Mouse (Mus musculus): ENCODE data around the gene Gucy2g. TPM values are rescaled to one million over a fixed set of nuclear protein-coding genes. Genes with fewer than 3 reads are reported as not detected.

Gene Gucy2g
- total RNA-seq, 1 experiment: 0.09 TPM

DNA sequence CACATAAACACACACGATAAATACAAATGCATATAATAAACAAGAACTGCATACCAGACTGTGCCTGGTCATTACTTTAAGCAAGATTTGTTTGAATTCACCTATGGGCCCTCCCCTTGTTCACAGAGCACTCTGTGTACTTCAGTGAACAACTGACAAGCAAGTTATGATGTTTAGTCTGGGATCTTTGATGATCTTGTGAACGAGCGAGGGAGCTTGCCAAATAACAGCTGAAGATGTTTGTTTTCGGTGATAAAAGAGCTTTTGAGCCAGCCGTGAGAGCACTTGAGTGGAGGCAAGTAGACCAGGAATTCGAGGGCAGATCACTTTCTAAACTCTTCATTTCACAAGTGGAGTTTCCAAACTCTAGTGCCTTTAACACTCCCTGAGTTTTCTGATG is 72.7 kb downstream of the Gucy2g start:
- Histone ChIP-seq H3K27ac (ENCODE audit: insufficient read depth, low read depth, low read length, poor library complexity, severe bottlenecking) (no peak overlapping the region), H3K9ac (ENCODE audit: insufficient read depth, low read depth, low read length, poor library complexity, severe bottlenecking) (no peak overlapping the region), H3K9me3 (ENCODE audit: control insufficient read depth, insufficient read depth, low read depth, low read length) (no peaks in the 10 kb centered on the region), H3K4me1 (ENCODE audit: control insufficient read depth in 2 of 2, insufficient read depth in 2 of 2, low read length in 2 of 2, poor library complexity in 1 of 2) (no peaks in the 10 kb centered on the region), H3K4me3 (ENCODE audit: insufficient read depth in 1 of 2, low read depth in 1 of 2, low read length in 2 of 2, poor library complexity in 1 of 2, severe bottlenecking in 1 of 2) (no peak overlapping the region), H3K36me3 (ENCODE audit: control insufficient read depth, insufficient read depth, low read length, poor library complexity, severe bottlenecking) (no peaks in the 10 kb centered on the region)
- no peak for DNase-seq (ENCODE audit: low read depth, low spot score)
- TF ChIP-seq ZC3H11A (IDR thresholded peaks at IDR 0.05; ENCODE audit: borderline replicate concordance, low read depth, low read length) (no peak), CHD2 (IDR thresholded peaks at IDR 0.05; ENCODE audit: low read depth, low read length) (no peak), MAFK (IDR thresholded peaks at IDR 0.05; ENCODE audit: insufficient read depth, low read depth, low read length) (no peak), ZNF384 (IDR thresholded peaks at IDR 0.05; ENCODE audit: low read depth, low read length) (no peak), HCFC1 (IDR thresholded peaks at IDR 0.05; ENCODE audit: borderline replicate concordance, insufficient read depth, low read length) (no peak)
- in situ Hi-C loops (cut with MboI; ENCODE audit: low sequenced_read_pairs in 2 of 2, unreplicated experiment in 2 of 2): no loop called here

DNA sequence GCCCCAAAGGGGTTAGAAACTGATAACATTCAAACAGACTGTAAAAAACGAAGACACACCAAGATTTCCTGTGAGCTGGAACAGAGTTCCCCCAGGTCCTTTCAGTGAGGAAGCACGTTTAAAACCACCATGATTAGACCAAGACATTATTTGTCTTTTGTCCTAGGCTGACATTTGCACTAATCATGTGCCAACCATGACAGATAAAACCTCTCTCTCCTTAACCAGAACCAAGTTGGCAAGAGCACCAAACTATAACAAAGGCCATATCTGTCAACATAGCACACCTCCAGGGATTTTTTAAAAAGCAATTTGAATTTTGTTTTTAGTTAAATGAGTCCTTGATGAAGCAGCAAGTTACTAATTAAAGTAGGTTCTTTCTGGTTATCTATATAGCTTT is 73.3 kb downstream of the Gucy2g start:
- H3K9ac ChIP-seq (ENCODE audit: insufficient read depth, low read depth, low read length, poor library complexity, severe bottlenecking): no peak overlapping the region
- in situ Hi-C loops (cut with MboI; ENCODE audit: low sequenced_read_pairs in 2 of 2, unreplicated experiment in 2 of 2): no loop called here
- no peak overlapping the region for H3K27ac ChIP-seq (ENCODE audit: insufficient read depth, low read depth, low read length, poor library complexity, severe bottlenecking)
- H3K36me3 ChIP-seq (ENCODE audit: control insufficient read depth, insufficient read depth, low read length, poor library complexity, severe bottlenecking): no peaks in the 10 kb centered on the region
- H3K4me1 ChIP-seq (ENCODE audit: control insufficient read depth in 2 of 2, insufficient read depth in 2 of 2, low read length in 2 of 2, poor library complexity in 1 of 2): no peaks in the 10 kb centered on the region
- no peak overlapping the region for H3K4me3 ChIP-seq (ENCODE audit: insufficient read depth in 1 of 2, low read depth in 1 of 2, low read length in 2 of 2, poor library complexity in 1 of 2, severe bottlenecking in 1 of 2)
- no peaks in the 10 kb centered on the region for H3K9me3 ChIP-seq (ENCODE audit: control insufficient read depth, insufficient read depth, low read depth, low read length)
- no peak for DNase-seq (ENCODE audit: low read depth, low spot score)
- TF ChIP-seq ZC3H11A (IDR thresholded peaks at IDR 0.05; ENCODE audit: borderline replicate concordance, low read depth, low read length) (no peak), HCFC1 (IDR thresholded peaks at IDR 0.05; ENCODE audit: borderline replicate concordance, insufficient read depth, low read length) (no peak), ZNF384 (IDR thresholded peaks at IDR 0.05; ENCODE audit: low read depth, low read length) (no peak), CHD2 (IDR thresholded peaks at IDR 0.05; ENCODE audit: low read depth, low read length) (no peak), MAFK (IDR thresholded peaks at IDR 0.05; ENCODE audit: insufficient read depth, low read depth, low read length) (no peak)

DNA sequence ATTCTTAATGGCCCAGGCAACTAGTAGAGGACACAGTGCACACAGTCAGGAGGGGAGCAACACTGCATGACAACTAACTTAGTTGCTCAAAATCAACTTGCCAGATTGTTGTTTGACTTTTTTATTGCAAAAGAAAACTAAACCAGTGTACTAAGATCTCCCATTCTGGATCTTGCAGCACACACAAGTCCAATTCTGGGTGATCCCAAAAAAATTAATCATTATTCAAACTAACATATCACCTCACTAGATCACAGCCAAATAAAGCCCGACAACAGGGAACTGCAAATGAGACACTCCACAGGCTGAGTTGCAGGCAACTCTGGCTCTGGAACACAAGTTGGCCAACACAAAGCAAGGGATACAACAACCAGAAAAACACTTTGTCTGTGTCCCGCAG is 74.3 kb downstream of the Gucy2g start:
- Histone ChIP-seq H3K36me3 (ENCODE audit: control insufficient read depth, insufficient read depth, low read length, poor library complexity, severe bottlenecking) (no peaks in the 10 kb centered on the region), H3K4me3 (ENCODE audit: insufficient read depth in 1 of 2, low read depth in 1 of 2, low read length in 2 of 2, poor library complexity in 1 of 2, severe bottlenecking in 1 of 2) (no peak overlapping the region), H3K4me1 (ENCODE audit: control insufficient read depth in 2 of 2, insufficient read depth in 2 of 2, low read length in 2 of 2, poor library complexity in 1 of 2) (no peaks in the 10 kb centered on the region), H3K27ac (ENCODE audit: insufficient read depth, low read depth, low read length, poor library complexity, severe bottlenecking) (no peak overlapping the region), H3K9ac (ENCODE audit: insufficient read depth, low read depth, low read length, poor library complexity, severe bottlenecking) (no peak overlapping the region), H3K9me3 (ENCODE audit: control insufficient read depth, insufficient read depth, low read depth, low read length) (no peaks in the 10 kb centered on the region)
- in situ Hi-C loops (cut with MboI; ENCODE audit: low sequenced_read_pairs in 2 of 2, unreplicated experiment in 2 of 2): no loop called here
- TF ChIP-seq CHD2 (IDR thresholded peaks at IDR 0.05; ENCODE audit: low read depth, low read length) (no peak), ZNF384 (IDR thresholded peaks at IDR 0.05; ENCODE audit: low read depth, low read length) (no peak), MAFK (IDR thresholded peaks at IDR 0.05; ENCODE audit: insufficient read depth, low read depth, low read length) (no peak), HCFC1 (IDR thresholded peaks at IDR 0.05; ENCODE audit: borderline replicate concordance, insufficient read depth, low read length) (no peak), ZC3H11A (IDR thresholded peaks at IDR 0.05; ENCODE audit: borderline replicate concordance, low read depth, low read length) (no peak)
- DNase-seq (ENCODE audit: low read depth, low spot score): no peak

- in situ Hi-C loops (cut with MboI; ENCODE audit: low sequenced_read_pairs in 2 of 2, unreplicated experiment in 2 of 2): no loop called here
- H3K9ac ChIP-seq (ENCODE audit: insufficient read depth, low read depth, low read length, poor library complexity, severe bottlenecking): no peak overlapping the region
- H3K4me1 ChIP-seq (ENCODE audit: control insufficient read depth in 2 of 2, insufficient read depth in 2 of 2, low read length in 2 of 2, poor library complexity in 1 of 2): no peaks in the 10 kb centered on the region
- no peaks in the 10 kb centered on the region for H3K9me3 ChIP-seq (ENCODE audit: control insufficient read depth, insufficient read depth, low read depth, low read length)
- no peaks in the 10 kb centered on the region for H3K36me3 ChIP-seq (ENCODE audit: control insufficient read depth, insufficient read depth, low read length, poor library complexity, severe bottlenecking)
- no peak overlapping the region for H3K27ac ChIP-seq (ENCODE audit: insufficient read depth, low read depth, low read length, poor library complexity, severe bottlenecking)
- TF ChIP-seq ZNF384 (IDR thresholded peaks at IDR 0.05; ENCODE audit: low read depth, low read length) (no peak), CHD2 (IDR thresholded peaks at IDR 0.05; ENCODE audit: low read depth, low read length) (no peak), HCFC1 (IDR thresholded peaks at IDR 0.05; ENCODE audit: borderline replicate concordance, insufficient read depth, low read length) (no peak), MAFK (IDR thresholded peaks at IDR 0.05; ENCODE audit: insufficient read depth, low read depth, low read length) (no peak), ZC3H11A (IDR thresholded peaks at IDR 0.05; ENCODE audit: borderline replicate concordance, low read depth, low read length) (no peak)
- no peak for DNase-seq (ENCODE audit: low read depth, low spot score)
- H3K4me3 ChIP-seq (ENCODE audit: insufficient read depth in 1 of 2, low read depth in 1 of 2, low read length in 2 of 2, poor library complexity in 1 of 2, severe bottlenecking in 1 of 2): no peak overlapping the region
These were observed 75.1 kb downstream of the Gucy2g start for GRCm38 (mm10) chr19:55165954-55166353.
